Mouse (Mus musculus): ENCODE data around the gene Dlk1. TPM values are rescaled to one million over a fixed set of nuclear protein-coding genes. Genes with fewer than 3 reads are reported as not detected.

Dlk1 gene
- polyA plus RNA-seq, 1 experiment = 2.2 TPM

GRCm38 (mm10) chr12:109508495-109509454, 56.2 kb downstream of the Dlk1 start:
- H3K27ac ChIP-seq (ENCODE audit: control insufficient read depth, insufficient read depth, low read length) = no peak overlapping the region
- DNase-seq = no peak
- H3K4me1 ChIP-seq (replicated peaks; ENCODE audit: control insufficient read depth, insufficient read depth, low read length) = no peaks in the 10 kb centered on the region
- no peaks in the 10 kb centered on the region for H3K27me3 ChIP-seq (ENCODE audit: control insufficient read depth, insufficient read depth, low read length)
- no peaks in the 10 kb centered on the region for H3K36me3 ChIP-seq (ENCODE audit: control insufficient read depth, insufficient read depth, low read length)
- TF ChIP-seq CTCF (IDR thresholded peaks at IDR 0.05; ENCODE audit: borderline replicate concordance, control insufficient read depth, extremely low read depth, insufficient read depth, low read length, poor library complexity) (no peak), POLR2A (IDR thresholded peaks at IDR 0.05; ENCODE audit: control insufficient read depth, extremely low read depth, insufficient read depth, low read length, poor library complexity) (no peak)
- H3K4me3 ChIP-seq (ENCODE audit: control insufficient read depth, insufficient read depth, low read length) = no peak overlapping the region
- 42% methylated on average over 20 of the region's 20 CpGs for WGBS

- no peak for TF ChIP-seq CTCF (IDR thresholded peaks at IDR 0.05; ENCODE audit: borderline replicate concordance, control insufficient read depth, extremely low read depth, insufficient read depth, low read length, poor library complexity)
- H3K4me1 ChIP-seq (replicated peaks; ENCODE audit: control insufficient read depth, insufficient read depth, low read length) = no peaks in the 10 kb centered on the region
- H3K27me3 ChIP-seq (ENCODE audit: control insufficient read depth, insufficient read depth, low read length) = no peaks in the 10 kb centered on the region
- WGBS = 90% methylated on average over 9 of the region's 9 CpGs
- no peaks in the 10 kb centered on the region for H3K36me3 ChIP-seq (ENCODE audit: control insufficient read depth, insufficient read depth, low read length)
- H3K4me3 ChIP-seq (ENCODE audit: control insufficient read depth, insufficient read depth, low read length) = no peak overlapping the region
- DNase-seq = no peak
- no peak overlapping the region for H3K27ac ChIP-seq (ENCODE audit: control insufficient read depth, insufficient read depth, low read length)
Observed at GRCm38 (mm10) chr12:109509531-109510137, 57.0 kb downstream of the Dlk1 start.

- TF ChIP-seq CTCF (IDR thresholded peaks at IDR 0.05; ENCODE audit: borderline replicate concordance, control insufficient read depth, extremely low read depth, insufficient read depth, low read length, poor library complexity) (no peak), POLR2A (IDR thresholded peaks at IDR 0.05; ENCODE audit: control insufficient read depth, extremely low read depth, insufficient read depth, low read length, poor library complexity) (no peak)
- Histone ChIP-seq H3K27ac (ENCODE audit: control insufficient read depth, insufficient read depth, low read length) (no peak overlapping the region), H3K4me3 (ENCODE audit: control insufficient read depth, insufficient read depth, low read length) (no peak overlapping the region), H3K36me3 (ENCODE audit: control insufficient read depth, insufficient read depth, low read length) (no peaks in the 10 kb centered on the region), H3K4me1 (replicated peaks; ENCODE audit: control insufficient read depth, insufficient read depth, low read length) (no peaks in the 10 kb centered on the region), H3K27me3 (ENCODE audit: control insufficient read depth, insufficient read depth, low read length) (no peaks in the 10 kb centered on the region)
- no peak for DNase-seq
- WGBS = 93% methylated on average over 8 of the region's 8 CpGs
Observed at GRCm38 (mm10) chr12:109510247-109510646, 57.6 kb downstream of the Dlk1 start.

- TF ChIP-seq CTCF (IDR thresholded peaks at IDR 0.05; ENCODE audit: borderline replicate concordance, control insufficient read depth, extremely low read depth, insufficient read depth, low read length, poor library complexity) = no peak
- no peak for TF ChIP-seq POLR2A (IDR thresholded peaks at IDR 0.05; ENCODE audit: control insufficient read depth, extremely low read depth, insufficient read depth, low read length, poor library complexity)
- no peak overlapping the region for H3K4me3 ChIP-seq (ENCODE audit: control insufficient read depth, insufficient read depth, low read length)
- H3K4me1 ChIP-seq (replicated peaks; ENCODE audit: control insufficient read depth, insufficient read depth, low read length) = no peaks in the 10 kb centered on the region
- no peaks in the 10 kb centered on the region for H3K36me3 ChIP-seq (ENCODE audit: control insufficient read depth, insufficient read depth, low read length)
- no peaks in the 10 kb centered on the region for H3K27me3 ChIP-seq (ENCODE audit: control insufficient read depth, insufficient read depth, low read length)
- no peak overlapping the region for H3K27ac ChIP-seq (ENCODE audit: control insufficient read depth, insufficient read depth, low read length)
- 96% methylated on average over 8 of the region's 8 CpGs for WGBS
- DNase-seq = no peak
Observed at GRCm38 (mm10) chr12:109511456-109511855, 58.8 kb downstream of the Dlk1 start.

GRCm38 (mm10) chr12:109512151-109512907, 59.7 kb downstream of the Dlk1 start:
- Histone ChIP-seq H3K4me1 (replicated peaks; ENCODE audit: control insufficient read depth, insufficient read depth, low read length) (no peaks in the 10 kb centered on the region), H3K27me3 (ENCODE audit: control insufficient read depth, insufficient read depth, low read length) (no peaks in the 10 kb centered on the region), H3K36me3 (ENCODE audit: control insufficient read depth, insufficient read depth, low read length) (no peaks in the 10 kb centered on the region), H3K4me3 (ENCODE audit: control insufficient read depth, insufficient read depth, low read length) (no peak overlapping the region), H3K27ac (ENCODE audit: control insufficient read depth, insufficient read depth, low read length) (no peak overlapping the region)
- 30% methylated on average over 13 of the region's 13 CpGs for WGBS
- no peak for DNase-seq
- TF ChIP-seq POLR2A (IDR thresholded peaks at IDR 0.05; ENCODE audit: control insufficient read depth, extremely low read depth, insufficient read depth, low read length, poor library complexity) = no peak
- TF ChIP-seq CTCF (IDR thresholded peaks at IDR 0.05; ENCODE audit: borderline replicate concordance, control insufficient read depth, extremely low read depth, insufficient read depth, low read length, poor library complexity) = no peak

Other genes starting within 250 kb of the Dlk1 start
- gene Rtl1, start 147.5 kb downstream of the Dlk1 start, polyA plus RNA-seq (2012; rRNA removed) = 0.01 TPM in 1 of 2 replicates, not detected in the other

Measured in thymus, adult 2 months (tissue).